Mouse (Mus musculus) ES-E14 (cell line): ENCODE measurements around the gene Ackr2. TPM values are rescaled to one million over a fixed set of nuclear protein-coding genes. Genes with fewer than 3 reads are reported as not detected.

Experiments
- DNase-seq: peaks from one replicate; pipeline ENCODE4 v3.0.0-alpha.2; 2013; ENCODE audit warnings: low read depth, low spot score
- H3K27ac ChIP-seq: 2 replicates; pipeline ENCODE4 v1.5.1; 2012; ENCODE audit warnings: low read depth, mild to moderate bottlenecking, low read length, moderate library complexity, mixed read lengths; ENCODE audit not compliant: poor library complexity, insufficient read depth, severe bottlenecking
- H3K36me3 ChIP-seq: 2 replicates; pipeline ENCODE4 v1.6.1; 2012; ENCODE audit warnings: mild to moderate bottlenecking, low read length, moderate library complexity, mixed read lengths; ENCODE audit not compliant: control insufficient read depth, poor library complexity, insufficient read depth, severe bottlenecking
- H3K4me1 ChIP-seq, 2 experiments: fragments of 150-350 bp in 1 of 2; sonication (generic) in 1 of 2; 2 replicates each; pipeline ENCODE4 v1.6.1; 2012; ENCODE audit warnings: low read length in 2 of 2, mild to moderate bottlenecking in 1 of 2, mixed read lengths in 1 of 2; ENCODE audit not compliant: control insufficient read depth in 2 of 2, insufficient read depth in 2 of 2, poor library complexity in 1 of 2
- H3K4me3 ChIP-seq, 2 experiments: fragments of 150-350 bp in 1 of 2; sonication (generic) in 1 of 2; 2 replicates each; pipeline ENCODE4 v1.5.1; 2012; ENCODE audit warnings: low read length in 2 of 2, low read depth in 1 of 2, mild to moderate bottlenecking in 1 of 2, mixed read lengths in 1 of 2; ENCODE audit not compliant: insufficient read depth in 1 of 2, poor library complexity in 1 of 2, severe bottlenecking in 1 of 2
- H3K9ac ChIP-seq: 2 replicates; pipeline ENCODE4 v1.6.1; 2012; ENCODE audit warnings: low read depth, mild to moderate bottlenecking, low read length, mixed read lengths; ENCODE audit not compliant: poor library complexity, insufficient read depth, severe bottlenecking
- H3K9me3 ChIP-seq: fragments of 150-350 bp; sonication (generic); 2 replicates; pipeline ENCODE4 v1.6.1; 2012; ENCODE audit warnings: low read depth, mild to moderate bottlenecking, low read length; ENCODE audit not compliant: control insufficient read depth, insufficient read depth
- CHD2 ChIP-seq: IDR thresholded peaks from 2 replicates; pipeline ENCODE4 v1.6.1; 2014; ENCODE audit warnings: mild to moderate bottlenecking, low read depth, low read length, inconsistent platforms
- HCFC1 ChIP-seq: IDR thresholded peaks from 2 replicates; pipeline ENCODE4 v1.6.1; 2012; ENCODE audit warnings: low read length, inconsistent platforms, borderline replicate concordance; ENCODE audit not compliant: insufficient read depth
- MAFK ChIP-seq: IDR thresholded peaks from 2 replicates; pipeline ENCODE4 v1.6.1; 2014; ENCODE audit warnings: mild to moderate bottlenecking, low read depth, low read length, inconsistent platforms; ENCODE audit not compliant: insufficient read depth
- ZC3H11A ChIP-seq: IDR thresholded peaks from 2 replicates; pipeline ENCODE4 v1.6.1; 2012; ENCODE audit warnings: low read depth, mild to moderate bottlenecking, inconsistent platforms, low read length, borderline replicate concordance
- ZNF384 ChIP-seq: IDR thresholded peaks from 2 replicates; pipeline ENCODE4 v1.6.1; 2012; ENCODE audit warnings: low read depth, low read length, inconsistent platforms
- in situ Hi-C, 2 experiments: fragments of 600-800 bp; cut with MboI; formaldehyde crosslinking; loops; one replicate each; pipeline ENCODE4 v1.15.1; 2025; ENCODE audit warnings: low sequenced_read_pairs in 2 of 2, inconsistent platforms in 1 of 2; ENCODE audit not compliant: unreplicated experiment in 2 of 2
- total RNA-seq: library from RNA; depleted of rRNA; stranded (reverse); fragments of 300-350 nt; gene quantifications from 2 replicates; pipeline ENCODE4 v1.2.3, GENCODE M21; 2012; rRNA removed

The Ackr2 gene
- total RNA-seq = 0.22 and 0.26 TPM in 2 replicates

DNA sequence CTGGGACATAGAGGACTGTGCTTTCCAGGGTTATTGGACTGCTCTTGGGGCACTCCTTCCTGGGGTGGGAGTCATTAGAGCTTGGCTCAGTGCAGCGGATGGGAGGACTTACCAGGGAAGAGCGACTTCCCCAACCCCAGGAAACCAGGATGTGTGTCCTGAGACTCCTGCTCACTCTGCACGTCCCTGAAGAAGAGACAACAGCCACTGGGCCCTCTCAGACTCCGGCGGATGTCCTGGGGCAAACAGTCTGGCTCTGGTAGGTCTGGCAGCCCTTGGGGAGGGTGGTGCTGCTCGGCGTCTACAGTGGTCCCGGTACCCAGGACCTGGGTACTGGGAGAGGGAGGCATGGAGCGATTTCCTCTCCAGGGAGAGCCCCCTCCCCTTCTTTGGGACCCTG lies at the start of gene Ackr2:
Gene Ackr2 (plus strand): TSS at position 111 of the 400 bp plus-strand sequence.
- no peak within 1 kb of the TSS for H3K4me3 ChIP-seq
- no peaks in the 10 kb centered on the region for H3K36me3 ChIP-seq
- in situ Hi-C loops = no loop called here
- no peak within 1 kb of the TSS for H3K9ac ChIP-seq
- H3K4me1 ChIP-seq = no peaks in the 10 kb centered on the region
- H3K9me3 ChIP-seq = no peaks in the 10 kb centered on the region
- H3K27ac ChIP-seq = no peak within 1 kb of the TSS
- TF ChIP-seq ZNF384 (no peak), MAFK (no peak), ZC3H11A (no peak), HCFC1 (no peak), CHD2 (no peak)
- DNase-seq = no peak

DNA sequence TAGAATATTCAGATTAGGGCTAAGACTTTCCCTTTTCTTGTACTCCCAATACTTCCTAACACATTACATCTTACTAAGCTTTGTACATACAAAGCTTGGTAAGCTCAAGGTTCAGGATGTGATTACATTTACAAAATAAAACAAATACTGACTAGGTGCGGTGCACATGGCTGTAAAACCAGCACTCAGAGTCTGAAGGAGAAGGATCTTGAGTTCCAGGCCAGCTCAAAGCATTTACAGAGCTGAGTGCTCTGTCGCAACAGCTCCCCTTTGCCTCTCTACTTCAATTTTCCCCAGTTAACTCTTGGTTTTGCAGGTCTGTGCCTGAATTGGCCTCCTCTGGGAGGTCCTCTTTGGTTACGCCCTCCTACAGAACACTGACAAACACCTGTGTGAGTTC lies 43.9 kb upstream of the Ackr2 start:
- H3K9me3 ChIP-seq = no peaks in the 10 kb centered on the region
- H3K9ac ChIP-seq = no peak overlapping the region
- H3K4me3 ChIP-seq = no peak overlapping the region
- in situ Hi-C loops = no loop called here
- H3K4me1 ChIP-seq = peaks cover 2 to 4% of the 10 kb centered on the region in 2 experiments; a peak in 2 of 4 replicates
- H3K36me3 ChIP-seq = no peaks in the 10 kb centered on the region; the same call in none of the 2 replicates
- TF ChIP-seq ZC3H11A (no peak), HCFC1 (no peak), ZNF384 (no peak), CHD2 (no peak), MAFK (no peak)
- no peak overlapping the region for H3K27ac ChIP-seq
- DNase-seq = no peak

DNA sequence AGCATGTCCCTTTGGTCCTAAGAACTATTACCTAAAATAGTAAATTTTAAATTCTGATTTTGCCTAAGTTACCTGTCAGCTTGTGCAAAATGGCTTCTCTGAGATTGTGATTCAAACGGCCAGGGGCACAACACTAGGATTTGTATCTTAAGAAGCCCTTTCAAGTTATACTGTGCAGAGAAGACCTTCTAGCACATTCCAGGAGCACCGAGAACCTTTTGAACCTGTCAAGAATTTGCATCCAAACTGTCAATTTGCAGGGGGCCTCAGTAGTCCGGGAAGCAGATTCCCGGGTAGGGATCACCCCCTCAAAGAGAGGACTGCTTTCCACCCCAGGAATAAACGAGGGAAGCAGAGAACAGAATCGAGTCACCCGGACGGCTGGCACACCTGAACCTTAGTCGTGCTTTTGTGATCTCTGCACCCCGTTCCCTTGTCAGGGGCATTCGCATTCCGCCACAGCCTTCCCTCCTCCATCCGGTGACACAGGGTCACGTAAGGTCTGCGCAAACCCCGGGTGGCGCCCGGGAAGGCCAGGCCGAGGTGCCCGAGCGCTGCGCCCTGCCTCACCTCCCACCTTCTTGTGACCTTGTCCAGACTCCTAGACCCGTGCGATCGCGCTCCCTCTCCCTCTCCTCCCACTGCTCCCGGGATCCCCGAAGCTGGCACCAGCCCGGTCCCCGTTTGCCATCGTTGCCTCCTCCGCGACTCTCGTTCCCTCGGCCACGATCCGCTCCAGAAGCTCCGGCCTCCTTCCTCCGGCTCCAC lies 41.3 kb upstream of the Ackr2 start:
- TF ChIP-seq ZNF384 = no peak

GRCm38 (mm10) chr9:121857474-121858152 lies 40.5 kb upstream of the Ackr2 start:
- Histone ChIP-seq H3K9ac (peak overlapping the region; percentile 96), H3K36me3 (no peaks in the 10 kb centered on the region), H3K9me3 (no peaks in the 10 kb centered on the region), H3K4me1 (peaks cover 2 to 4% of the 10 kb centered on the region in 2 experiments; a peak in 2 of 4 replicates), H3K27ac (peak overlapping the region; percentile 93), H3K4me3 (peak overlapping the region; percentile 77 to 92)
- peak; percentile 91 for DNase-seq
- TF ChIP-seq ZC3H11A = no peak
- no peak for TF ChIP-seq ZNF384
- TF ChIP-seq MAFK = no peak
- no peak for TF ChIP-seq CHD2
- no peak for TF ChIP-seq HCFC1
- in situ Hi-C loops = no loop called here

More for the DNA sequence above, 41.3 kb upstream of the Ackr2 start:
- H3K27ac ChIP-seq = peak overlapping the region; percentile 46
- H3K9me3 ChIP-seq = no peaks in the 10 kb centered on the region
- in situ Hi-C loops = no loop called here
- peak overlapping the region; percentile 89 for H3K9ac ChIP-seq
- DNase-seq = no peak
- H3K4me1 ChIP-seq = peaks cover 2 to 4% of the 10 kb centered on the region in 2 experiments; a peak in 2 of 4 replicates
- H3K36me3 ChIP-seq = no peaks in the 10 kb centered on the region; the same call in 1 of the 2 replicates
- H3K4me3 ChIP-seq = peak overlapping the region; percentile 77 to 92
